Mouse (Mus musculus) stomach, embryonic 15.5 days (tissue): Measurements from ENCODE around the gene Kctd12b. TPM values are rescaled to one million over a fixed set of nuclear protein-coding genes. Genes with fewer than 3 reads are reported as not detected.

Source experiments
- ATAC-seq: fragments of 200-750 bp; cut with Nextera tagmentation; 2 replicates; pipeline ENCODE4 v1.8.0; 2017; ENCODE audit warnings: low read depth, moderate number of reproducible peaks, moderate TSS enrichment; ENCODE audit not compliant: insufficient read depth, low FRiP score
- H3K27ac ChIP-seq: fragments of 300-500 bp; sonication (generic); 2 replicates; pipeline ENCODE4 v1.5.1; 2015; ENCODE audit warnings: mild to moderate bottlenecking, inconsistent platforms
- H3K27me3 ChIP-seq: fragments of 300-500 bp; sonication (generic); replicated peaks from 2 replicates; pipeline ENCODE4 v1.6.1; 2015; ENCODE audit warnings: inconsistent platforms
- H3K36me3 ChIP-seq: fragments of 300-500 bp; sonication (generic); 2 replicates; pipeline ENCODE4 v1.6.1; 2015; ENCODE audit warnings: inconsistent platforms
- H3K4me1 ChIP-seq: fragments of 300-500 bp; sonication (generic); 2 replicates; pipeline ENCODE4 v1.6.1; 2015; ENCODE audit warnings: inconsistent platforms
- H3K4me2 ChIP-seq: fragments of 300-500 bp; sonication (generic); 2 replicates; pipeline ENCODE4 v1.6.1; 2015; ENCODE audit warnings: mild to moderate bottlenecking, inconsistent platforms
- H3K4me3 ChIP-seq: fragments of 300-500 bp; sonication (generic); replicated peaks from 2 replicates; pipeline ENCODE4 v1.5.1; 2015; ENCODE audit warnings: inconsistent platforms
- H3K9ac ChIP-seq: fragments of 300-500 bp; sonication (generic); 2 replicates; pipeline ENCODE4 v1.6.1; 2015; ENCODE audit warnings: inconsistent platforms
- H3K9me3 ChIP-seq: fragments of 300-500 bp; sonication (generic); 2 replicates; pipeline ENCODE4 v1.6.1; 2016; ENCODE audit warnings: inconsistent platforms
- WGBS: fragments of 180-500 bp; shearing (Covaris S2); methylation state at CpG from one replicate; pipeline ENCODE4 v1.1.7; 2015; 5-methylcytosine and 5-hydroxymethylcytosine counted together
- polyA plus RNA-seq: library from polyadenylated mRNA; unstranded; fragments of >200 nt; fragmentation: Nextera tagmentation; extraction: Ambion mirVana; gene quantifications from 2 replicates; pipeline ENCODE4 v1.2.1, GENCODE M21; 2015

Kctd12b gene
- polyA plus RNA-seq, 1 experiment from 2014 or later = 5.4 TPM

DNA sequence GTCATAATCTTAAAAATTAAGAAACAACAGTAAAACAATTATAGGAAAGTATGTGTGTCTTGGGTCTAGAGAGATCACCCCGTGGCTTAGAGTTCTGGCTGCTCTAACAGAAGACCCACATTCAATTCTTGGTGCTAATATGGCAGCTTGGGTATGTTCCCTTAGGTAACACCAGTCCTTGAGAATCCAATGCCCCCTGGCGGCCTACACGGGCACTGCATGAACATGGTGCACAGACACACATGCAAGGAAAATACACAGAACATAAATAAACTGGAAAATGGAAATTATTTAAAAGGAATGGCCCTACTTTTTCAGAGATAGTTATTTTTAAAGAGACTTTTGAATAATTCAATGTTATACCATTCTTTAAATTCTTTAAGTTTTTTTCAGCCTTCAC lies 55.6 kb downstream of the Kctd12b start:
- no peak for ATAC-seq
- no peaks in the 10 kb centered on the region for H3K9me3 ChIP-seq
- no peak overlapping the region for H3K27ac ChIP-seq
- no peak overlapping the region for H3K4me3 ChIP-seq
- H3K9ac ChIP-seq = no peak overlapping the region
- no peak overlapping the region for H3K4me2 ChIP-seq
- no peaks in the 10 kb centered on the region for H3K27me3 ChIP-seq
- no peaks in the 10 kb centered on the region for H3K36me3 ChIP-seq
- WGBS = 70% methylated on average over 3 of the region's 3 CpGs
- no peaks in the 10 kb centered on the region for H3K4me1 ChIP-seq

DNA sequence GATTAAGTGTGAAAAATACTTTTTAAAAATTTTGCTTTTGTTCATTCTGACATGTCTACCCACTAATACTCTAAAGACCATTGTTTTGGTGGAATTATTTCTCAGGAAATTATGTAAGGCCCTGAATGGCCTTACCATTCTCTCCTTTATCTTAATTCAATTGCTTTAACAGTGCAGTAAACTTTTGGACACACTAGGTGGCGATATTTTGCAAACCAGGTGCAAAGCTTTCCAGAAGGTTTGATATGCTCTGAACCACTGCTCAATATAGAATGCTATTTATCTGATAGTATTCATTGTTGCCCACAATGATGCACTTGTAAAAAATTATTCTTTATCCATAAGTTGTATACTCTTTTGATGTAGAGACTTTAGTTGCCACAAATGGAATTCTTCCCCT lies 59.9 kb downstream of the Kctd12b start:
- no peaks in the 10 kb centered on the region for H3K36me3 ChIP-seq
- H3K9me3 ChIP-seq = no peaks in the 10 kb centered on the region
- H3K9ac ChIP-seq = no peak overlapping the region
- H3K4me3 ChIP-seq = no peak overlapping the region
- no peaks in the 10 kb centered on the region for H3K27me3 ChIP-seq
- no peaks in the 10 kb centered on the region for H3K4me1 ChIP-seq
- no peak overlapping the region for H3K4me2 ChIP-seq
- no peak overlapping the region for H3K27ac ChIP-seq
- WGBS = 0% methylated on average over 1 of the region's 1 CpGs
- ATAC-seq = no peak

Other genes with a start within 250 kb of the Kctd12b start
- gene Ubqln2, start 198.2 kb downstream of the Kctd12b start, polyA plus RNA-seq = 19.5 and 22.1 TPM in 2 replicates
- not detected in 2 replicates for gene Cypt3, start 137.8 kb downstream of the Kctd12b start, polyA plus RNA-seq
- gene Nbdy, start 27.2 kb upstream of the Kctd12b start, polyA plus RNA-seq = 88.8 and 105 TPM in 2 replicates
- 10.8 and 12.9 TPM in 2 replicates for gene Spin2c, start 135.8 kb upstream of the Kctd12b start, polyA plus RNA-seq